Mouse (Mus musculus) forebrain, embryonic 10.5 days (tissue): ENCODE results near the gene Fbxl17. TPM values are rescaled to one million over a fixed set of nuclear protein-coding genes. Genes with fewer than 3 reads are reported as not detected.

Experiments used
- DNase-seq: peaks from one replicate; pipeline ENCODE4 v3.0.0-alpha.2; 2017; ENCODE audit warnings: low spot score; ENCODE audit errors: extremely low spot score
- H3K27ac ChIP-seq: fragments of 300-500 bp; sonication (generic); 2 replicates; pipeline ENCODE4 v1.5.1; 2016; ENCODE audit warnings: mild to moderate bottlenecking
- H3K27me3 ChIP-seq: fragments of 300-500 bp; sonication (generic); 2 replicates; pipeline ENCODE4 v1.6.1; 2016; ENCODE audit warnings: mild to moderate bottlenecking; ENCODE audit not compliant: poor library complexity, severe bottlenecking
- H3K36me3 ChIP-seq: fragments of 300-500 bp; sonication (generic); replicated peaks from 2 replicates; pipeline ENCODE4 v1.6.1; 2016; ENCODE audit warnings: mild to moderate bottlenecking, moderate library complexity
- H3K4me1 ChIP-seq: fragments of 300-500 bp; sonication (generic); 2 replicates; pipeline ENCODE4 v1.6.1; 2016
- H3K4me3 ChIP-seq: fragments of 300-500 bp; sonication (generic); 2 replicates; pipeline ENCODE4 v1.5.1; 2016; ENCODE audit warnings: mild to moderate bottlenecking, moderate library complexity
- H3K9me3 ChIP-seq: fragments of 300-500 bp; sonication (generic); 2 replicates; pipeline ENCODE4 v1.6.1; 2016; ENCODE audit warnings: mild to moderate bottlenecking, moderate library complexity
- WGBS: fragments of 180-500 bp; shearing (Covaris S2); methylation state at CpG from one replicate; pipeline ENCODE4 v1.1.7; 2016; 5-methylcytosine and 5-hydroxymethylcytosine counted together
- polyA plus RNA-seq: library from polyadenylated mRNA; unstranded; fragments of >200 nt; fragmentation: Nextera tagmentation; extraction: Ambion mirVana; gene quantifications from 2 replicates; pipeline ENCODE4 v1.2.1, GENCODE M21; 2016

Fbxl17 gene
- polyA plus RNA-seq, 1 experiment from 2014 or later: 2.7 TPM

- Histone ChIP-seq H3K36me3 (no peaks in the 10 kb centered on the region), H3K27me3 (no peaks in the 10 kb centered on the region), H3K4me3 (no peak overlapping the region), H3K27ac (no peak overlapping the region), H3K4me1 (peaks cover 21% of the 10 kb centered on the region), H3K9me3 (no peaks in the 10 kb centered on the region)
- no peak for DNase-seq
- 84% methylated on average over 8 of the region's 8 CpGs for WGBS
These were observed 296.1 kb downstream of the Fbxl17 start for GRCm38 (mm10) chr17:63203582-63204190.

- Histone ChIP-seq H3K4me3 (no peak overlapping the region), H3K27me3 (no peaks in the 10 kb centered on the region), H3K4me1 (peaks cover 7% of the 10 kb centered on the region), H3K27ac (no peak overlapping the region), H3K9me3 (no peaks in the 10 kb centered on the region), H3K36me3 (no peaks in the 10 kb centered on the region)
- no peak for DNase-seq
- 93% methylated on average over 1 of the region's 1 CpGs for WGBS
These were observed 301.1 kb downstream of the Fbxl17 start for GRCm38 (mm10) chr17:63198703-63199102.

GRCm38 (mm10) chr17:63195496-63195895, 304.3 kb downstream of the Fbxl17 start:
- Histone ChIP-seq H3K4me1 (no peaks in the 10 kb centered on the region; the same call in 1 of the 2 replicates), H3K36me3 (no peaks in the 10 kb centered on the region), H3K27ac (no peak overlapping the region), H3K4me3 (no peak overlapping the region), H3K27me3 (peaks cover 5% of the 10 kb centered on the region; the same call in 1 of the 2 replicates), H3K9me3 (no peaks in the 10 kb centered on the region)
- 92% methylated on average over 2 of the region's 2 CpGs for WGBS
- DNase-seq: no peak

GRCm38 (mm10) chr17:63193196-63193595, 306.6 kb downstream of the Fbxl17 start:
- Histone ChIP-seq H3K4me1 (no peaks in the 10 kb centered on the region; the same call in 1 of the 2 replicates), H3K4me3 (no peak overlapping the region), H3K27me3 (peaks cover 15% of the 10 kb centered on the region; the same call in 1 of the 2 replicates), H3K27ac (no peak overlapping the region), H3K36me3 (no peaks in the 10 kb centered on the region), H3K9me3 (no peaks in the 10 kb centered on the region)
- WGBS: 86% methylated on average over 7 of the region's 7 CpGs
- no peak for DNase-seq

- WGBS: 87% methylated on average over 8 of the region's 8 CpGs
- Histone ChIP-seq H3K27me3 (peaks cover 29% of the 10 kb centered on the region), H3K36me3 (no peaks in the 10 kb centered on the region), H3K9me3 (no peaks in the 10 kb centered on the region), H3K4me1 (peaks cover 2% of the 10 kb centered on the region), H3K27ac (no peak overlapping the region), H3K4me3 (no peak overlapping the region)
- DNase-seq: no peak
These were observed 308.5 kb downstream of the Fbxl17 start for GRCm38 (mm10) chr17:63191345-63191744.

- Histone ChIP-seq H3K4me3 (no peak overlapping the region), H3K36me3 (no peaks in the 10 kb centered on the region), H3K27me3 (peaks cover 33% of the 10 kb centered on the region), H3K9me3 (no peaks in the 10 kb centered on the region), H3K27ac (no peak overlapping the region), H3K4me1 (peaks cover 22% of the 10 kb centered on the region)
- 93% methylated on average over 8 of the region's 8 CpGs for WGBS
- no peak for DNase-seq
These were observed 310.5 kb downstream of the Fbxl17 start for GRCm38 (mm10) chr17:63189274-63189673.

GRCm38 (mm10) chr17:63185531-63185930, 314.3 kb downstream of the Fbxl17 start:
- Histone ChIP-seq H3K27ac (no peak overlapping the region), H3K4me3 (no peak overlapping the region; the same call in 1 of the 2 replicates), H3K9me3 (no peaks in the 10 kb centered on the region), H3K4me1 (peaks cover 28% of the 10 kb centered on the region), H3K36me3 (no peaks in the 10 kb centered on the region), H3K27me3 (peaks cover 51% of the 10 kb centered on the region)
- peak; percentile 44 for DNase-seq
- WGBS: 48% methylated on average over 9 of the region's 9 CpGs

- WGBS: 54% methylated on average over 10 of the region's 10 CpGs
- H3K36me3 ChIP-seq: no peaks in the 10 kb centered on the region
- H3K4me1 ChIP-seq: peaks cover 28% of the 10 kb centered on the region
- DNase-seq: no peak
- no peak overlapping the region; the same call in 1 of the 2 replicates for H3K4me3 ChIP-seq
- H3K9me3 ChIP-seq: no peaks in the 10 kb centered on the region
- H3K27me3 ChIP-seq: peaks cover 55% of the 10 kb centered on the region
- no peak overlapping the region for H3K27ac ChIP-seq
These were observed 314.8 kb downstream of the Fbxl17 start for GRCm38 (mm10) chr17:63184844-63185504.

GRCm38 (mm10) chr17:63183431-63183830, 316.4 kb downstream of the Fbxl17 start:
- peaks cover 59% of the 10 kb centered on the region for H3K27me3 ChIP-seq
- 66% methylated on average over 3 of the region's 3 CpGs for WGBS
- no peak for DNase-seq
- H3K36me3 ChIP-seq: no peaks in the 10 kb centered on the region
- peaks cover 28% of the 10 kb centered on the region for H3K4me1 ChIP-seq
- no peak overlapping the region for H3K27ac ChIP-seq
- no peak overlapping the region for H3K4me3 ChIP-seq
- no peaks in the 10 kb centered on the region for H3K9me3 ChIP-seq

- no peak for DNase-seq
- no peak overlapping the region for H3K4me3 ChIP-seq
- H3K4me1 ChIP-seq: peaks cover 29% of the 10 kb centered on the region
- H3K27ac ChIP-seq: no peak overlapping the region
- WGBS: 95% methylated on average over 5 of the region's 5 CpGs
- no peaks in the 10 kb centered on the region for H3K9me3 ChIP-seq
- H3K27me3 ChIP-seq: peaks cover 66% of the 10 kb centered on the region
- no peaks in the 10 kb centered on the region for H3K36me3 ChIP-seq
These were observed 318.2 kb downstream of the Fbxl17 start for GRCm38 (mm10) chr17:63181661-63182060.

- H3K4me1 ChIP-seq: peaks cover 30% of the 10 kb centered on the region
- H3K4me3 ChIP-seq: no peak overlapping the region
- no peak overlapping the region for H3K27ac ChIP-seq
- 83% methylated on average over 3 of the region's 3 CpGs for WGBS
- no peak for DNase-seq
- no peaks in the 10 kb centered on the region for H3K36me3 ChIP-seq
- no peaks in the 10 kb centered on the region for H3K9me3 ChIP-seq
- peaks cover 76% of the 10 kb centered on the region for H3K27me3 ChIP-seq
These were observed 319.8 kb downstream of the Fbxl17 start for GRCm38 (mm10) chr17:63180042-63180441.

- DNase-seq: no peak
- Histone ChIP-seq H3K4me1 (peaks cover 30% of the 10 kb centered on the region), H3K36me3 (no peaks in the 10 kb centered on the region), H3K27ac (no peak overlapping the region), H3K9me3 (no peaks in the 10 kb centered on the region), H3K27me3 (peaks cover 84% of the 10 kb centered on the region), H3K4me3 (no peak overlapping the region)
- WGBS: 93% methylated on average over 2 of the region's 2 CpGs
These were observed 321.5 kb downstream of the Fbxl17 start for GRCm38 (mm10) chr17:63178331-63178730.

GRCm38 (mm10) chr17:63176411-63176810, 323.4 kb downstream of the Fbxl17 start:
- DNase-seq: no peak
- H3K27me3 ChIP-seq: peaks cover 83% of the 10 kb centered on the region
- H3K27ac ChIP-seq: peak overlapping the region; percentile 63; the same call in 1 of the 2 replicates
- no peaks in the 10 kb centered on the region for H3K36me3 ChIP-seq
- no peak overlapping the region for H3K4me3 ChIP-seq
- no peaks in the 10 kb centered on the region for H3K9me3 ChIP-seq
- 51% methylated on average over 5 of the region's 5 CpGs for WGBS
- peaks cover 46% of the 10 kb centered on the region for H3K4me1 ChIP-seq
